Mouse (Mus musculus) brain, embryonic 14.5 days (tissue): ENCODE data around the gene Gle1.

Source experiments
- CTCF ChIP-seq: fragments of 200-500 bp; IDR thresholded peaks from 2 replicates; pipeline ENCODE4 v1.5.1; 2012; ENCODE audit warnings: inconsistent platforms, mild to moderate bottlenecking, moderate library complexity, borderline replicate concordance; ENCODE audit not compliant: insufficient read depth, insufficient read length; ENCODE audit errors: extremely low read depth
- POLR2A ChIP-seq: fragments of 200-500 bp; IDR thresholded peaks from 2 replicates; pipeline ENCODE4 v1.6.1; 2012; ENCODE audit warnings: mild to moderate bottlenecking, inconsistent platforms, borderline replicate concordance; ENCODE audit not compliant: poor library complexity, insufficient read depth, insufficient read length, severe bottlenecking; ENCODE audit errors: extremely low read depth

DNA sequence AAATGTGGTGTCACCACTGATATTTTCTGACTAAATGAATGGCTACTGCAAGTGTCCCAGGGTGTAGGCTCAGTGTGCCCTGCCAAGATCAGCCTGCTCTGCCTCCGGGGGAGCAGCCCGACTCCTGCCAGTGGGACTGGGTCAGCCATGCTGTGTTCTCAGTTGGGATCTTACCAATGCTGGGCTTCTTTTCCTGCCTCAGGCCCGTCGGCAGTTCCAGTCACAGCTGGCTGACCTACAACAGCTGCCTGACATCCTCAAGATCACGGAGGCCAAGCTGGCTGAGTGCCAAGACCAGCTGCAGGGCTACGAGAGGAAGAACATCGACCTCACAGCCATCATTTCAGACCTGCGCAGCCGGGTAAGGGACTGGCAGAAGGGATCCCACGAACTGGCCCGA, 13.2 kb upstream of the Gle1 start:
- TF ChIP-seq CTCF (no peak), POLR2A (no peak)
